Mouse (Mus musculus) thymus, adult 2 months (tissue): ENCODE results near the gene Pde2a. TPM values are rescaled to one million over a fixed set of nuclear protein-coding genes. Genes with fewer than 3 reads are reported as not detected.

Experiments
- DNase-seq: peaks from one replicate; pipeline ENCODE4 v3.0.0; 2021
- H3K27ac ChIP-seq: fragments of 200-500 bp; 2 replicates; pipeline ENCODE4 v1.5.1; 2012; ENCODE audit warnings: low read length, control low read depth; ENCODE audit not compliant: control insufficient read depth, insufficient read depth
- H3K27me3 ChIP-seq: fragments of 200-500 bp; 2 replicates; pipeline ENCODE4 v1.6.1; 2012; ENCODE audit warnings: mild to moderate bottlenecking, low read length, moderate library complexity, mixed read lengths; ENCODE audit not compliant: control insufficient read depth, insufficient read depth
- H3K36me3 ChIP-seq: fragments of 200-500 bp; 2 replicates; pipeline ENCODE4 v1.6.1; 2012; ENCODE audit warnings: mild to moderate bottlenecking, low read length, moderate library complexity; ENCODE audit not compliant: control insufficient read depth, insufficient read depth
- H3K4me1 ChIP-seq: fragments of 200-500 bp; replicated peaks from 2 replicates; pipeline ENCODE4 v1.6.1; 2012; ENCODE audit warnings: low read length; ENCODE audit not compliant: control insufficient read depth, insufficient read depth
- H3K4me3 ChIP-seq: fragments of 200-500 bp; 2 replicates; pipeline ENCODE4 v1.5.1; 2012; ENCODE audit warnings: mild to moderate bottlenecking, low read length, control low read depth, moderate library complexity; ENCODE audit not compliant: control insufficient read depth, insufficient read depth
- CTCF ChIP-seq: fragments of 200-500 bp; IDR thresholded peaks from 2 replicates; pipeline ENCODE4 v1.5.1; 2012; ENCODE audit warnings: mild to moderate bottlenecking, control low read depth, low read length, moderate library complexity, borderline replicate concordance; ENCODE audit not compliant: control insufficient read depth, poor library complexity, insufficient read depth; ENCODE audit errors: extremely low read depth
- POLR2A ChIP-seq: fragments of 200-500 bp; IDR thresholded peaks from 2 replicates; pipeline ENCODE4 v1.6.1; 2012; ENCODE audit warnings: mild to moderate bottlenecking, low read length, control low read depth, moderate library complexity; ENCODE audit not compliant: control insufficient read depth, poor library complexity, insufficient read depth; ENCODE audit errors: extremely low read depth
- WGBS: fragments of 180-500 bp; shearing (Covaris S2); methylation state at CpG from one replicate; pipeline ENCODE4 v1.1.7; 2018; 5-methylcytosine and 5-hydroxymethylcytosine counted together
- polyA plus RNA-seq: library from polyadenylated mRNA; depleted of rRNA; stranded (reverse); fragments of >200 nt; gene quantifications from 2 replicates; pipeline ENCODE4 v1.2.3, GENCODE M21; 2012

The Pde2a gene
- polyA plus RNA-seq, 1 experiment, result 12.0 TPM

GRCm38 (mm10) chr7:101395471-101395870 is 26.0 kb upstream of the Pde2a start:
- no peak for TF ChIP-seq POLR2A
- TF ChIP-seq CTCF, result no peak
- H3K36me3 ChIP-seq, result peaks cover 56% of the 10 kb centered on the region
- no peaks in the 10 kb centered on the region for H3K27me3 ChIP-seq
- no peaks in the 10 kb centered on the region for H3K4me1 ChIP-seq
- no peak for DNase-seq
- no peak overlapping the region for H3K27ac ChIP-seq
- H3K4me3 ChIP-seq, result no peak overlapping the region
- 89% methylated on average over 2 of the region's 2 CpGs for WGBS

GRCm38 (mm10) chr7:101397175-101397574 is 24.3 kb upstream of the Pde2a start:
- no peak overlapping the region for H3K4me3 ChIP-seq
- 98% methylated on average over 4 of the region's 4 CpGs for WGBS
- no peak overlapping the region for H3K27ac ChIP-seq
- peaks cover 67% of the 10 kb centered on the region for H3K36me3 ChIP-seq
- H3K27me3 ChIP-seq, result no peaks in the 10 kb centered on the region
- H3K4me1 ChIP-seq, result no peaks in the 10 kb centered on the region
- TF ChIP-seq CTCF (no peak), POLR2A (no peak)
- DNase-seq, result no peak

GRCm38 (mm10) chr7:101401510-101401909 is 20.0 kb upstream of the Pde2a start:
- Histone ChIP-seq H3K4me3 (no peak overlapping the region), H3K36me3 (peaks cover 72% of the 10 kb centered on the region)

GRCm38 (mm10) chr7:101403831-101404230 is 17.7 kb upstream of the Pde2a start:
- no peaks in the 10 kb centered on the region for H3K27me3 ChIP-seq
- H3K4me1 ChIP-seq, result no peaks in the 10 kb centered on the region
- DNase-seq, result no peak
- H3K4me3 ChIP-seq, result no peak overlapping the region
- TF ChIP-seq CTCF, result no peak
- TF ChIP-seq POLR2A, result no peak
- over 99% methylated on average over 5 of the region's 5 CpGs for WGBS
- H3K36me3 ChIP-seq, result peaks cover 63% of the 10 kb centered on the region
- H3K27ac ChIP-seq, result no peak overlapping the region

More at GRCm38 (mm10) chr7:101401510-101401909, 20.0 kb upstream of the Pde2a start:
- no peak overlapping the region for H3K27ac ChIP-seq
- 89% methylated on average over 7 of the region's 7 CpGs for WGBS
- DNase-seq, result no peak
- no peak for TF ChIP-seq POLR2A
- no peak for TF ChIP-seq CTCF
- no peaks in the 10 kb centered on the region for H3K4me1 ChIP-seq
- no peaks in the 10 kb centered on the region for H3K27me3 ChIP-seq

GRCm38 (mm10) chr7:101410267-101410936 is 11.1 kb upstream of the Pde2a start, which contains the start of gene Gm45837:
Gm45837 (plus strand) TSS chr7:101410886.
- no peaks in the 10 kb centered on the region for H3K4me1 ChIP-seq

GRCm38 (mm10) chr7:101412796-101413195 is 8.7 kb upstream of the Pde2a start:
- no peaks in the 10 kb centered on the region for H3K27me3 ChIP-seq
- H3K36me3 ChIP-seq, result peaks cover 10% of the 10 kb centered on the region; the same call in 1 of the 2 replicates
- H3K4me1 ChIP-seq, result no peaks in the 10 kb centered on the region
- TF ChIP-seq CTCF (peak; percentile 75; the same call in 1 of the 2 replicates), POLR2A (no peak)
- H3K4me3 ChIP-seq, result no peak overlapping the region
- DNase-seq, result peak; percentile 85
- H3K27ac ChIP-seq, result no peak overlapping the region

More at GRCm38 (mm10) chr7:101410267-101410936, 11.1 kb upstream of the Pde2a start, which contains the start of gene Gm45837:
- no peaks in the 10 kb centered on the region for H3K27me3 ChIP-seq
- H3K4me3 ChIP-seq, result no peak within 1 kb of the TSS
- no peak for DNase-seq
- no peak within 1 kb of the TSS for H3K27ac ChIP-seq
- whole genome bisulfite sequencing, result 85% methylated on average over 11 of the region's 11 CpGs
- TF ChIP-seq POLR2A (no peak), CTCF (no peak)
- peaks cover 13% of the 10 kb centered on the region; the same call in 1 of the 2 replicates for H3K36me3 ChIP-seq
